Mouse (Mus musculus): ENCODE results near the gene Btg3.

Gene Btg3

GRCm38 (mm10) chr16:78301183-78301830 lies 75.7 kb downstream of the Btg3 start, which contains the start of gene Cxadr:
Gene Cxadr, plus strand, starts transcription at chr16:78301489.
- DNase-seq, result peak; percentile 83 to 87

GRCm38 (mm10) chr16:78296114-78296513 lies 80.9 kb downstream of the Btg3 start:
- no peak for DNase-seq

GRCm38 (mm10) chr16:78295601-78296000 lies 81.4 kb downstream of the Btg3 start:
- no peak for DNase-seq

GRCm38 (mm10) chr16:78294606-78295275 lies 82.3 kb downstream of the Btg3 start:
- no peak for DNase-seq

- DNase-seq, result no peak
These were observed 82.9 kb downstream of the Btg3 start for GRCm38 (mm10) chr16:78294051-78294450.

DNA sequence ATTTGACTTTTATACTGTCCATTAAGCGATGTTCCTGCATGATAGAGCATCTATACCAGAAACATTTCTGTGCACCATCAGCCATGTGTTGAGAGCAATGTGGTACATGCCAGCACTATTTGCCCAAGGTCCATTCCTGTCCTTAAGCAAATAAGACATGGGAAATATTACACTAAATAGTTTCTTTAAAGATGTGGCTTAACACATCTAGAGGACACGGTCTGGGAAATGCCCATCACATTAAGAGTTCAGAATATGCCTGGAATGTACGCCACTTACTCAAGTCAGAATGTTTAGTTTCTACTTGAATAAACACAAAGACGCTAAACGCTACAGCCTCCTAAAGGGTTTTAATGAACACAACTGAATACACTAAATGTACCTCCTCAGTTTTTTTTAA lies 93.8 kb downstream of the Btg3 start:
- no peak for DNase-seq
